Mouse (Mus musculus) megakaryocyte, embryonic 14.5 days (primary cell): ENCODE results near the gene Igsf9.

Experiments used
- FLI1 ChIP-seq: IDR thresholded peaks from 2 replicates; pipeline ENCODE4 v1.6.1; 2012; ENCODE audit warnings: low read length, inconsistent platforms, mixed read lengths
- GATA1 ChIP-seq: IDR thresholded peaks from 3 replicates; pipeline ENCODE4 v1.6.1; 2012; ENCODE audit warnings: mixed read lengths, low read length, inconsistent platforms, borderline replicate concordance

- TF ChIP-seq GATA1 (no peak), FLI1 (no peak)
These were observed 39.2 kb downstream of the Igsf9 start, which contains the start of gene Cfap45 for GRCm38 (mm10) chr1:172520576-172521440.
